Mouse (Mus musculus) T-helper 1 cell (primary cell): ENCODE results near the gene Ric1.

ENCODE experiments used
- in situ Hi-C: fragments of 300-600 bp; cut with MboI, MseI; formaldehyde crosslinking; loops from one replicate; pipeline ENCODE4 v1.15.1; 2025; ENCODE audit warnings: high pct_unique_total_duplicates

Ric1 gene

GRCm38 (mm10) chr19:29521637-29522435 lies at the start of gene Ric1:
Gene Ric1 (plus strand): TSS chr19:29522282.
- in situ Hi-C loops, result loop anchor here (25.0 kb wide), 1 partner anchor 460 kb away; no protein-coding TSS in a partner anchor

GRCm38 (mm10) chr19:29472424-29472823 lies 49.7 kb upstream of the Ric1 start:
- in situ Hi-C loops, result no loop called here

- in situ Hi-C loops, result no loop called here
These were observed 49.1 kb upstream of the Ric1 start for GRCm38 (mm10) chr19:29472946-29473345.

GRCm38 (mm10) chr19:29474803-29475202 lies 47.3 kb upstream of the Ric1 start:
- in situ Hi-C loops, result no loop called here

GRCm38 (mm10) chr19:29475210-29475620 lies 46.9 kb upstream of the Ric1 start:
- in situ Hi-C loops, result no loop called here

- in situ Hi-C loops, result no loop called here
These were observed 43.5 kb upstream of the Ric1 start for GRCm38 (mm10) chr19:29478598-29478997.

- in situ Hi-C loops, result no loop called here
These were observed 40.5 kb upstream of the Ric1 start for GRCm38 (mm10) chr19:29481578-29481977.

GRCm38 (mm10) chr19:29482148-29482547 lies 39.9 kb upstream of the Ric1 start:
- in situ Hi-C loops, result no loop called here

GRCm38 (mm10) chr19:29482637-29483036 lies 39.4 kb upstream of the Ric1 start:
- in situ Hi-C loops, result no loop called here

- in situ Hi-C loops, result no loop called here
These were observed 38.7 kb upstream of the Ric1 start for GRCm38 (mm10) chr19:29483386-29483785.

GRCm38 (mm10) chr19:29484537-29484936 lies 37.5 kb upstream of the Ric1 start:
- in situ Hi-C loops, result no loop called here

- in situ Hi-C loops, result no loop called here
These were observed 36.7 kb upstream of the Ric1 start for GRCm38 (mm10) chr19:29485257-29485948.

- in situ Hi-C loops, result no loop called here
These were observed 35.4 kb upstream of the Ric1 start for GRCm38 (mm10) chr19:29486545-29487206.

- in situ Hi-C loops, result no loop called here
These were observed 34.6 kb upstream of the Ric1 start for GRCm38 (mm10) chr19:29487326-29488072.

GRCm38 (mm10) chr19:29488073-29488390 lies 34.0 kb upstream of the Ric1 start:
- in situ Hi-C loops, result no loop called here

GRCm38 (mm10) chr19:29488420-29488819 lies 33.7 kb upstream of the Ric1 start:
- in situ Hi-C loops, result no loop called here

GRCm38 (mm10) chr19:29489785-29490284 lies 32.2 kb upstream of the Ric1 start:
- in situ Hi-C loops, result loop anchor here (10.0 kb wide), 1 partner anchor 105 kb away; no protein-coding TSS in a partner anchor

- in situ Hi-C loops, result loop anchor here (10.0 kb wide), 1 partner anchor 107 kb away; no protein-coding TSS in a partner anchor
These were observed 30.6 kb upstream of the Ric1 start for GRCm38 (mm10) chr19:29491467-29491866.

- in situ Hi-C loops, result loop anchor here (10.0 kb wide), 1 partner anchor 110 kb away; no protein-coding TSS in a partner anchor
These were observed 27.6 kb upstream of the Ric1 start for GRCm38 (mm10) chr19:29494454-29494853.

- in situ Hi-C loops, result loop anchor here (10.0 kb wide), 1 partner anchor 111 kb away; no protein-coding TSS in a partner anchor
These were observed 26.0 kb upstream of the Ric1 start for GRCm38 (mm10) chr19:29496001-29496597.
